Mouse (Mus musculus): ENCODE measurements around the gene Ltv1. TPM values are rescaled to one million over a fixed set of nuclear protein-coding genes. Genes with fewer than 3 reads are reported as not detected.

Ltv1 gene
- polyA plus RNA-seq, 1 experiment from 2014 or later, result 57.3 TPM

GRCm38 (mm10) chr10:13220061-13220460 is 27.1 kb upstream of the Ltv1 start:
- ATAC-seq (ENCODE audit: insufficient number of reproducible peaks, low FRiP score), result no peak
- no peak overlapping the region for H3K9ac ChIP-seq
- no peaks in the 10 kb centered on the region for H3K9me3 ChIP-seq (replicated peaks)
- no peak overlapping the region for H3K27ac ChIP-seq (ENCODE audit: poor library complexity, severe bottlenecking)
- no peak overlapping the region for H3K4me2 ChIP-seq
- peaks cover 65% of the 10 kb centered on the region for H3K36me3 ChIP-seq
- no peaks in the 10 kb centered on the region for H3K27me3 ChIP-seq (replicated peaks)
- no peak overlapping the region for H3K4me3 ChIP-seq
- H3K4me1 ChIP-seq (replicated peaks), result peaks cover 12% of the 10 kb centered on the region
- WGBS, result 64% methylated on average over 1 of the region's 1 CpGs

GRCm38 (mm10) chr10:13213956-13214355 is 21.0 kb upstream of the Ltv1 start:
- Histone ChIP-seq H3K4me1 (replicated peaks) (peaks cover 54% of the 10 kb centered on the region), H3K27ac (ENCODE audit: poor library complexity, severe bottlenecking) (peak overlapping the region; percentile 61)
- WGBS, result 33% methylated on average over 12 of the region's 12 CpGs

GRCm38 (mm10) chr10:13212829-13213228 is 19.9 kb upstream of the Ltv1 start:
- no peak overlapping the region for H3K4me3 ChIP-seq
- no peaks in the 10 kb centered on the region for H3K27me3 ChIP-seq (replicated peaks)
- H3K27ac ChIP-seq (ENCODE audit: poor library complexity, severe bottlenecking), result peak overlapping the region; percentile 57
- no peak overlapping the region for H3K9ac ChIP-seq
- peak; percentile 29; the same call in 1 of the 2 replicates for ATAC-seq (ENCODE audit: insufficient number of reproducible peaks, low FRiP score)
- peaks cover 27% of the 10 kb centered on the region for H3K36me3 ChIP-seq
- H3K4me2 ChIP-seq, result no peak overlapping the region
- 49% methylated on average over 6 of the region's 6 CpGs for WGBS
- no peaks in the 10 kb centered on the region for H3K9me3 ChIP-seq (replicated peaks)
- H3K4me1 ChIP-seq (replicated peaks), result peaks cover 54% of the 10 kb centered on the region

More at GRCm38 (mm10) chr10:13213956-13214355, 21.0 kb upstream of the Ltv1 start:
- H3K4me3 ChIP-seq, result no peak overlapping the region
- H3K27me3 ChIP-seq (replicated peaks), result no peaks in the 10 kb centered on the region
- ATAC-seq (ENCODE audit: insufficient number of reproducible peaks, low FRiP score), result peak; percentile 23; the same call in 1 of the 2 replicates
- H3K9ac ChIP-seq, result no peak overlapping the region
- peaks cover 28% of the 10 kb centered on the region for H3K36me3 ChIP-seq
- peak overlapping the region; percentile 33 for H3K4me2 ChIP-seq
- H3K9me3 ChIP-seq (replicated peaks), result no peaks in the 10 kb centered on the region

GRCm38 (mm10) chr10:13212326-13212725 is 19.4 kb upstream of the Ltv1 start:
- 0 out of 2 replicates have a peak overlapping the region, but pooled peaks have one; percentile 6 for H3K27ac ChIP-seq (ENCODE audit: poor library complexity, severe bottlenecking)
- no peak for ATAC-seq (ENCODE audit: insufficient number of reproducible peaks, low FRiP score)
- H3K27me3 ChIP-seq (replicated peaks), result no peaks in the 10 kb centered on the region
- H3K36me3 ChIP-seq, result peaks cover 24% of the 10 kb centered on the region
- no peak overlapping the region for H3K4me3 ChIP-seq
- no peak overlapping the region for H3K9ac ChIP-seq
- H3K9me3 ChIP-seq (replicated peaks), result no peaks in the 10 kb centered on the region
- peaks cover 54% of the 10 kb centered on the region for H3K4me1 ChIP-seq (replicated peaks)
- 81% methylated on average over 9 of the region's 9 CpGs for WGBS
- H3K4me2 ChIP-seq, result no peak overlapping the region

- no peaks in the 10 kb centered on the region for H3K9me3 ChIP-seq (replicated peaks)
- peaks cover 12% of the 10 kb centered on the region; the same call in 1 of the 2 replicates for H3K36me3 ChIP-seq
- H3K4me2 ChIP-seq, result no peak overlapping the region
- H3K9ac ChIP-seq, result no peak overlapping the region
- H3K4me1 ChIP-seq (replicated peaks), result peaks cover 49% of the 10 kb centered on the region
- 28% methylated on average over 8 of the region's 8 CpGs for WGBS
- peak overlapping the region; percentile 21; the same call in 1 of the 2 replicates for H3K27ac ChIP-seq (ENCODE audit: poor library complexity, severe bottlenecking)
- H3K27me3 ChIP-seq (replicated peaks), result no peaks in the 10 kb centered on the region
- ATAC-seq (ENCODE audit: insufficient number of reproducible peaks, low FRiP score), result no peak
- no peak overlapping the region for H3K4me3 ChIP-seq
These were observed 17.1 kb upstream of the Ltv1 start for GRCm38 (mm10) chr10:13209930-13210637.

- H3K27me3 ChIP-seq (replicated peaks), result no peaks in the 10 kb centered on the region
These were observed 16.5 kb upstream of the Ltv1 start for GRCm38 (mm10) chr10:13209506-13209905.

GRCm38 (mm10) chr10:13209061-13209460 is 16.1 kb upstream of the Ltv1 start:
- Histone ChIP-seq H3K36me3 (0 out of 2 replicates have a peak, but pooled peaks cover 12% of the 10 kb centered on the region), H3K4me2 (no peak overlapping the region), H3K9ac (no peak overlapping the region), H3K27me3 (replicated peaks) (no peaks in the 10 kb centered on the region), H3K27ac (ENCODE audit: poor library complexity, severe bottlenecking) (no peak overlapping the region), H3K4me3 (no peak overlapping the region), H3K4me1 (replicated peaks) (peaks cover 39% of the 10 kb centered on the region), H3K9me3 (replicated peaks) (no peaks in the 10 kb centered on the region)
- no peak for ATAC-seq (ENCODE audit: insufficient number of reproducible peaks, low FRiP score)
- WGBS, result 85% methylated on average over 4 of the region's 4 CpGs

More at GRCm38 (mm10) chr10:13209506-13209905, 16.5 kb upstream of the Ltv1 start:
- Histone ChIP-seq H3K9ac (no peak overlapping the region), H3K27ac (ENCODE audit: poor library complexity, severe bottlenecking) (no peak overlapping the region), H3K4me1 (replicated peaks) (peaks cover 43% of the 10 kb centered on the region), H3K36me3 (0 out of 2 replicates have a peak, but pooled peaks cover 12% of the 10 kb centered on the region), H3K9me3 (replicated peaks) (no peaks in the 10 kb centered on the region), H3K4me3 (no peak overlapping the region), H3K4me2 (no peak overlapping the region)
- ATAC-seq (ENCODE audit: insufficient number of reproducible peaks, low FRiP score), result no peak
- 71% methylated on average over 3 of the region's 3 CpGs for WGBS

GRCm38 (mm10) chr10:13201741-13202293 is 8.8 kb upstream of the Ltv1 start:
- Histone ChIP-seq H3K36me3 (no peaks in the 10 kb centered on the region), H3K9me3 (replicated peaks) (no peaks in the 10 kb centered on the region), H3K9ac (no peak overlapping the region), H3K4me2 (no peak overlapping the region), H3K4me3 (no peak overlapping the region), H3K27me3 (replicated peaks) (no peaks in the 10 kb centered on the region), H3K4me1 (replicated peaks) (no peaks in the 10 kb centered on the region), H3K27ac (ENCODE audit: poor library complexity, severe bottlenecking) (no peak overlapping the region)
- ATAC-seq (ENCODE audit: insufficient number of reproducible peaks, low FRiP score), result no peak
- WGBS, result 84% methylated on average over 6 of the region's 6 CpGs

GRCm38 (mm10) chr10:13200862-13201261 is 7.9 kb upstream of the Ltv1 start:
- ATAC-seq (ENCODE audit: insufficient number of reproducible peaks, low FRiP score), result no peak
- 90% methylated on average over 3 of the region's 3 CpGs for WGBS

GRCm38 (mm10) chr10:13199234-13199633 is 6.3 kb upstream of the Ltv1 start:
- Histone ChIP-seq H3K36me3 (no peaks in the 10 kb centered on the region), H3K4me3 (no peak overlapping the region), H3K27ac (ENCODE audit: poor library complexity, severe bottlenecking) (no peak overlapping the region), H3K4me2 (no peak overlapping the region), H3K27me3 (replicated peaks) (no peaks in the 10 kb centered on the region), H3K9ac (no peak overlapping the region), H3K9me3 (replicated peaks) (no peaks in the 10 kb centered on the region), H3K4me1 (replicated peaks) (no peaks in the 10 kb centered on the region)
- ATAC-seq (ENCODE audit: insufficient number of reproducible peaks, low FRiP score), result no peak
- 84% methylated on average over 1 of the region's 1 CpGs for WGBS

More at GRCm38 (mm10) chr10:13200862-13201261, 7.9 kb upstream of the Ltv1 start:
- H3K9ac ChIP-seq, result no peak overlapping the region
- no peaks in the 10 kb centered on the region for H3K4me1 ChIP-seq (replicated peaks)
- H3K36me3 ChIP-seq, result no peaks in the 10 kb centered on the region
- no peak overlapping the region for H3K4me3 ChIP-seq
- H3K4me2 ChIP-seq, result no peak overlapping the region
- no peaks in the 10 kb centered on the region for H3K27me3 ChIP-seq (replicated peaks)
- H3K27ac ChIP-seq (ENCODE audit: poor library complexity, severe bottlenecking), result no peak overlapping the region
- no peaks in the 10 kb centered on the region for H3K9me3 ChIP-seq (replicated peaks)

- ATAC-seq (ENCODE audit: insufficient number of reproducible peaks, low FRiP score), result no peak
- Histone ChIP-seq H3K27ac (ENCODE audit: poor library complexity, severe bottlenecking) (no peak overlapping the region), H3K36me3 (no peaks in the 10 kb centered on the region), H3K4me3 (no peak overlapping the region), H3K9me3 (replicated peaks) (no peaks in the 10 kb centered on the region), H3K9ac (no peak overlapping the region), H3K27me3 (replicated peaks) (no peaks in the 10 kb centered on the region), H3K4me2 (no peak overlapping the region), H3K4me1 (replicated peaks) (peaks cover 4% of the 10 kb centered on the region)
- 75% methylated on average over 8 of the region's 8 CpGs for WGBS
These were observed 4.0 kb upstream of the Ltv1 start for GRCm38 (mm10) chr10:13196872-13197507.
